Mouse (Mus musculus) bone marrow, adult 2 months (tissue): ENCODE measurements around the gene Tle6.

Experiments used
- CTCF ChIP-seq: fragments of 200-500 bp; IDR thresholded peaks from 2 replicates; pipeline ENCODE4 v1.5.1; 2011; ENCODE audit warnings: low read length, control low read depth; ENCODE audit not compliant: control insufficient read depth, insufficient read depth
- POLR2A ChIP-seq: fragments of 200-500 bp; IDR thresholded peaks from 2 replicates; pipeline ENCODE4 v1.6.1; 2011; ENCODE audit warnings: low read depth, mild to moderate bottlenecking, control low read depth, low read length, borderline replicate concordance; ENCODE audit not compliant: control insufficient read depth

DNA sequence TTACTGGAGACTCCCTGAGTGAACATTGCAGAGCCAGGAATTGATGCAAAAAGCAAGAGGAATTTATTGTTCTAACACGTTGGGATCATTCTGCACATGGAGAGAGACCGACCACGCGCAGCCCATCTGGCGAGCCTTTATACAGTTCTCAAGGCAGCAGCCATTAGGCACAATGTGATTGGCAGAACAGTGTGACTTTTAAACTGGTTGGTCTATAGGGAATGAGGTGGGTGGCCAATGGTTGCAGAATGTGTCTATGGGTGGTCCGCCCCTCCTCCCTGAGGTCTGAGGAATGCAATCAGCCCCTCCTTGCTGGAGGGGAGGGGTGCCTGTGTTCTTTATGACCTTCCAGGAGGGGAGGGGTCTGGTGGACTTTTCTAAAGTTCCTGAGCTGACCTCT is 14.6 kb upstream of the Tle6 start:
- TF ChIP-seq CTCF (no peak), POLR2A (no peak)
